Mouse (Mus musculus) midbrain, postnatal 0 days (tissue): ENCODE data around the gene Wdfy4. TPM values are rescaled to one million over a fixed set of nuclear protein-coding genes. Genes with fewer than 3 reads are reported as not detected.

Experiments
- ATAC-seq: fragments of 200-750 bp; cut with Nextera tagmentation; 2 replicates; pipeline ENCODE4 v1.8.0; 2017; ENCODE audit warnings: moderate number of reproducible peaks, mild to moderate bottlenecking, moderate TSS enrichment, moderate library complexity; ENCODE audit not compliant: low FRiP score
- DNase-seq: peaks from one replicate; pipeline ENCODE4 v3.0.0-alpha.2; 2015; ENCODE audit warnings: low spot score
- H3K27ac ChIP-seq: fragments of 300-500 bp; sonication (generic); 2 replicates; pipeline ENCODE4 v1.5.1; 2014; ENCODE audit warnings: low read depth, mild to moderate bottlenecking, low read length, mixed read lengths
- H3K27me3 ChIP-seq: fragments of 300-500 bp; sonication (generic); 2 replicates; pipeline ENCODE4 v1.6.1; 2014; ENCODE audit warnings: low read length, control low read depth, mixed read lengths; ENCODE audit not compliant: insufficient read depth
- H3K36me3 ChIP-seq: fragments of 300-500 bp; sonication (generic); 2 replicates; pipeline ENCODE4 v1.6.1; 2014; ENCODE audit warnings: low read length, control low read depth, mixed read lengths; ENCODE audit not compliant: insufficient read depth
- H3K4me1 ChIP-seq: fragments of 300-500 bp; sonication (generic); 2 replicates; pipeline ENCODE4 v1.6.1; 2014; ENCODE audit warnings: mild to moderate bottlenecking, control low read depth, antibody characterized with exemption, low read length, mixed read lengths; ENCODE audit not compliant: insufficient read depth
- H3K4me2 ChIP-seq: fragments of 300-500 bp; sonication (generic); 2 replicates; pipeline ENCODE4 v1.6.1; 2014; ENCODE audit warnings: low read depth, mild to moderate bottlenecking, low read length, mixed read lengths; ENCODE audit not compliant: poor library complexity, severe bottlenecking
- H3K4me3 ChIP-seq: fragments of 300-500 bp; sonication (generic); 2 replicates; pipeline ENCODE4 v1.5.1; 2014; ENCODE audit warnings: low read depth, mild to moderate bottlenecking, low read length, moderate library complexity
- H3K9ac ChIP-seq: fragments of 300-500 bp; sonication (generic); replicated peaks from 2 replicates; pipeline ENCODE4 v1.6.1; 2014; ENCODE audit warnings: mild to moderate bottlenecking, low read length, moderate library complexity, mixed read lengths; ENCODE audit not compliant: poor library complexity, severe bottlenecking
- H3K9me3 ChIP-seq: fragments of 300-500 bp; sonication (generic); 2 replicates; pipeline ENCODE4 v1.6.1; 2016; ENCODE audit warnings: low read length, control low read depth
- CTCF ChIP-seq: IDR thresholded peaks from 2 replicates; pipeline ENCODE4 v1.5.1; 2016; ENCODE audit warnings: antibody characterized with exemption, mild to moderate bottlenecking
- whole genome bisulfite sequencing: fragments of 180-500 bp; shearing (Covaris S2); extraction: QIAGEN DNeasy Blood & Tissue Kit; methylation state at CpG from one replicate; pipeline ENCODE4 v1.1.7; 2014; 5-methylcytosine and 5-hydroxymethylcytosine counted together
- polyA plus RNA-seq: library from polyadenylated mRNA; unstranded; fragments of >200 nt; fragmentation: Nextera tagmentation; extraction: Ambion mirVana; gene quantifications from 2 replicates; pipeline ENCODE4 v1.2.1, GENCODE M21; 2015
- total RNA-seq: library from RNA; depleted of rRNA; stranded (reverse); fragments of >200 nt; gene quantifications from 2 replicates; pipeline ENCODE4 v1.2.3, GENCODE M21; 2014

The Wdfy4 gene
- total and polyA plus RNA-seq, 2 experiments from 2014 or later, result 0.06 to 7.8 TPM

DNA sequence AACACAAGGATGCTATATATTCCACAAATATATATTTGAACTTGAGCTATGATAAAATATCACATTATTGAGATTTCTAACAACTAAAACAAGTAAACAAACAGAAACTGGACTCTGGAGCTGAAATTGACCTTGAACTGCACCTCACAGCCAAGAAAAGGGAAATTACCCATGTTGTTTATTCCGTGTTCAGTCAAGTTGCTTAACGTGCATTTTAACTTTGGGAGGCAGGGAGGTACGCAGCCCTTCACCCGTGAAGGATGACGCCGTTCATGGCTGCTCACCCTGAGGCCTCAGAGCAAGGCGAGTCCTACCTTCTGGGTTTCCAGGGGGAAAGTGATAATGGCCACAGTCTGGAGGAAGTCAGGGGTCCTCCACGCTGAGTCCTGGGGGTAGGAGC, 102.0 kb downstream of the Wdfy4 start:
- no peak overlapping the region for H3K27ac ChIP-seq
- no peak overlapping the region for H3K4me2 ChIP-seq
- H3K27me3 ChIP-seq, result no peaks in the 10 kb centered on the region
- no peaks in the 10 kb centered on the region for H3K9me3 ChIP-seq
- H3K36me3 ChIP-seq, result no peaks in the 10 kb centered on the region
- H3K4me1 ChIP-seq, result no peaks in the 10 kb centered on the region
- 88% methylated on average over 8 of the region's 8 CpGs for WGBS
- no peak overlapping the region for H3K4me3 ChIP-seq
- DNase-seq (no peak), ATAC-seq (no peak)
- H3K9ac ChIP-seq, result no peak overlapping the region
- no peak for TF ChIP-seq CTCF

DNA sequence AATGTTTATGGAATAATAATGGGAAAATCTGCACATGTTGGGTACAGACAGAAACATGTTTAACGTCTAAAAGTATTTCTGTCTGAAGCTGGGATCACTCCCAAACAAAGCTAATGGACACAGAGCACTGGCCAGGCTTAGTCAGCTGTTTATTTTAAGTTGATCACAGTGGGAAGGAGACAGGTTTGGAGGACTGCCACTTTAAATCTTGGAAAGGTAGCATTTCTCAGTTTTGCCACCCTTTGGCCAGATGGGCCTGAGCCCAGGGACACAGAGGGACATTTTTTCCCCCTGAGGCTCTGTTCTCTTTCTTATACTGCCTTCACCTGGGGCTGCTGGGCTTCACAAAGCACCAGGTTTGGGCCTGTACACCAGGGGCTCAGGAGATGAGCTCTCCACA, 103.0 kb downstream of the Wdfy4 start:
- DNase-seq, result peak; percentile 19
- 51% methylated on average over 1 of the region's 1 CpGs for WGBS
- Histone ChIP-seq H3K9ac (no peak overlapping the region), H3K36me3 (no peaks in the 10 kb centered on the region), H3K4me2 (no peak overlapping the region), H3K4me3 (no peak overlapping the region), H3K27me3 (no peaks in the 10 kb centered on the region), H3K9me3 (no peaks in the 10 kb centered on the region), H3K4me1 (no peaks in the 10 kb centered on the region), H3K27ac (no peak overlapping the region)
- no peak for ATAC-seq
- no peak for TF ChIP-seq CTCF

DNA sequence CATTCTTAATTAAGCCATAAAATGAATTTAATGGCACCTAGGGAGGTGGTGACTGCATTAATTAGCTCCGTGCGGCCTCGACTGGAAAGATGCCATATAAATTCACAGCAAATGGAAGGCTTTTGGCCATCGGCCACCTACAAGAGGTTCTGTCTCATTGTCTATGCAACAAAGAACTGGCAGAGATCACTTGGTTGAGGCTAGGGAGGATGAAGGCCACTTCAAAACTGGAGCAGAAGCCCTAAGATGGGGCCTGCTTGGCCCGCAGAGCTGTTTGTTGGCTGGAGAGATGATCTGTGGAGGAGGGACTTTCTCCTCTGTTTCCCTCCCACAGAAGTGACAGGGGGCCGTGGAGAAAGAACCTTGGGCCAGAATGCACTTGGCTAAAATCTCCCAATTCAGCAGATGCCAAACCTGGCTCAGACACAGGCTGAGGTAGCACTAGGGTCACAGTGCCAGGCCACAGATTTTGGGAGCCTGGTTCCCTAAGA, 103.9 kb downstream of the Wdfy4 start:
- no peak for ATAC-seq
- Histone ChIP-seq H3K9ac (no peak overlapping the region), H3K36me3 (no peaks in the 10 kb centered on the region), H3K27ac (no peak overlapping the region), H3K4me3 (no peak overlapping the region), H3K4me1 (no peaks in the 10 kb centered on the region), H3K9me3 (no peaks in the 10 kb centered on the region), H3K27me3 (no peaks in the 10 kb centered on the region), H3K4me2 (no peak overlapping the region)
- WGBS, result 53% methylated on average over 6 of the region's 6 CpGs
- no peak for TF ChIP-seq CTCF
- peak; percentile 78 for DNase-seq

DNA sequence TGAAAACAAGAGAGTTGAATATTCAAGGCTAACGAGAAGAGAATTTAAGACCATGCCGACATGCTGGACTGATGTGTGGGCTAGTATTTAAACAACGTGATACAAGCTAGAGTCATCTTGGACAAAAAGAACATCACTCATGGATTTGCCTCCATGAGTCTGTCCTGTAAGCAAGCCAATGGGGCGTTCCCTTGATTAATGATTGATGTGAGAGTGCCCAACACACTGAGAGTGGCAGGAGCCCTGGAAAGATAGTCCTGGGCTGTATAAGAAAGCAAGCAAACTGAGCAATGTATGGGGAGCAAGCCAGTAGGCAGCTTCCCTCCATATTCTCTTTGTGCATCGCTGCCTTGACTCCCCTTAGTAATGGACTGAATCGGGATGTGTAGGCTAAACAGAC, 106.7 kb downstream of the Wdfy4 start:
- WGBS, result 93% methylated on average over 6 of the region's 6 CpGs
- no peak for DNase-seq
- Histone ChIP-seq H3K9ac (no peak overlapping the region), H3K4me2 (no peak overlapping the region), H3K36me3 (no peaks in the 10 kb centered on the region), H3K27ac (no peak overlapping the region), H3K27me3 (no peaks in the 10 kb centered on the region), H3K9me3 (no peaks in the 10 kb centered on the region), H3K4me3 (no peak overlapping the region), H3K4me1 (no peaks in the 10 kb centered on the region)
- ATAC-seq, result no peak
- no peak for TF ChIP-seq CTCF

DNA sequence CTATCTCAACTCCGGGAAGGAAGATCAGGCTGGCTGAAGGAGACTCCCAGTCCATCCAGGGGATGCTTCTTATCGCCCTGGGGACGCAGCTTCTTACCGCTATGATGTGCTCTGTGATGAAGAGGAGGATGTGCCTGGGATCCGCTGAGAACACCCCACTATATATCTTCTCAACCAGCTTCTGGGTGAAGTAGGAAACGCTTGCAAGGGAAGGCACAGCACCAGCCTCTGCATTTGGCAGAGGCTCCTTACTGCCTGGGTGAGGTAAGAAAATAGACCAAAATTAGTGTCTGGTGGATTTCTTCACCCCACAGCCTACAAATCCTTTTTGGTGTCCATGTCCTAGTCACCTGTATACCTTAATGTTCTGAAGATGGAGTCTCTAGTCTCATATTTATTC, 107.2 kb downstream of the Wdfy4 start:
- no peak for TF ChIP-seq CTCF
- Histone ChIP-seq H3K9me3 (no peaks in the 10 kb centered on the region), H3K9ac (no peak overlapping the region), H3K27me3 (no peaks in the 10 kb centered on the region), H3K4me1 (no peaks in the 10 kb centered on the region), H3K4me2 (no peak overlapping the region), H3K27ac (no peak overlapping the region), H3K36me3 (no peaks in the 10 kb centered on the region), H3K4me3 (no peak overlapping the region)
- ATAC-seq, result no peak
- WGBS, result 90% methylated on average over 6 of the region's 6 CpGs
- no peak for DNase-seq

DNA sequence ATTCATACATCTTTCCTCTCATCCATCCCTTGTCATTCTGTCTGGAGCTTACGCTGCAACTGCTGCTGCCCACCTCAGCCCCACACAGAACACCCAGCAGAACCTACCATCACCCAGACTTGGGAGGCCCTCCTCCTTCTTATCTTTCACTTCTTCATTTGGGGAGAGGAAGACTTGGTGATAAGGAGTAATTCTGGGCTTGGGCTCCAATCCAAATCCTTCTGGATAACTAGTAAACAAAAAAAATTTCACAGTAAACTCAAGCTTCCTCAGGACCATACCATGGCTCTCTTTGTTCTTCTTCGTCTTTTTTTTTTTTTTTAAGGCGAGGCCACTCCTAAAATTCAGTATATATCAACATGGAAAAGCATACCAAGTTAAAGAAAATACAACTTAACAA, 112.0 kb downstream of the Wdfy4 start:
- Histone ChIP-seq H3K4me2 (no peak overlapping the region), H3K4me1 (no peaks in the 10 kb centered on the region), H3K27ac (no peak overlapping the region), H3K36me3 (no peaks in the 10 kb centered on the region), H3K4me3 (no peak overlapping the region), H3K9ac (no peak overlapping the region), H3K9me3 (no peaks in the 10 kb centered on the region), H3K27me3 (no peaks in the 10 kb centered on the region)
- WGBS, result 86% methylated on average over 3 of the region's 3 CpGs
- ATAC-seq (no peak), DNase-seq (no peak)
- TF ChIP-seq CTCF, result no peak
